Mouse (Mus musculus): ENCODE results near the gene Soat1.

Soat1 gene

GRCm38 (mm10) chr1:156464963-156465362, 9.2 kb downstream of the Soat1 start:
- no peak for DNase-seq (ENCODE audit: low read depth, low spot score)

DNA sequence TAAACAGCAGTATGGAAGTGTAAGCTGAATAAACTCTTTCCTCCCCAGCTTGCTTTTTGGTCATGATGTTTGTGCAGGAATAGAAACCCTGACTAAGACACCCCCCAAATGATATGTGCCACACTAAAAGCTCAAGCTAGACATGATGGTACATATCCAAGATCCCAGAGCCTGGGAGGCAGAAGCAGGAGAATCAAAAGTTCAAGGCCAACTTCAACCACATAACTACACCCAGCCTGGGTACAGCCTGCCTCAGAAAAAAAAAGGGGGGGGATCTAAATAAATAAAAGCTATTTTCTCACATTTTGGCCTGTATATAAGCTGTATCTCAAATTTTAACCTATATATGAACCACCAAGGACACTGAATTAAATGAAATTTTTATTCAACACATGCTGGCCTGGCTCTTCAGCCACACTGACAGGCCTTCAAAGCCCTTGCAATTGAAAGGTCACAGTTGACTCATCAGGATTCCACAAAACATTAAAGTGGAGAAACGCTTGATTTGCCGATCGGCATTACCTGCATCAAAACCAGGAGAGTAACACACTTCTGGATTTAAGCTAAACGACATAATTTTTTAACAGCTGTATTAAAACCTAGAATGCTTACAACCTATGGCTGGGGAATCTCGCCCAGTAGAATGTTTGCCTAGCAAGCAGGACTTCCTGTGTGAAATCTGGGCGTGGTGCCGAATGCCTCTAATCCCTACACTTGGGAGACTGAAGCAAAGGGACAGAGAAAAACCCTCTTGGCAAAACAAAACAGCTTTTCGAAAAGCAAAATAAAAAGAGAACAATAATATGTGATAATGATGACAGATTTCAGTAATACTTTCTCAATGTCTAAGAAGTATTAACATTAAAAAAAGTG, 9.9 kb downstream of the Soat1 start:
- DNase-seq (ENCODE audit: low read depth, low spot score) = no peak

DNA sequence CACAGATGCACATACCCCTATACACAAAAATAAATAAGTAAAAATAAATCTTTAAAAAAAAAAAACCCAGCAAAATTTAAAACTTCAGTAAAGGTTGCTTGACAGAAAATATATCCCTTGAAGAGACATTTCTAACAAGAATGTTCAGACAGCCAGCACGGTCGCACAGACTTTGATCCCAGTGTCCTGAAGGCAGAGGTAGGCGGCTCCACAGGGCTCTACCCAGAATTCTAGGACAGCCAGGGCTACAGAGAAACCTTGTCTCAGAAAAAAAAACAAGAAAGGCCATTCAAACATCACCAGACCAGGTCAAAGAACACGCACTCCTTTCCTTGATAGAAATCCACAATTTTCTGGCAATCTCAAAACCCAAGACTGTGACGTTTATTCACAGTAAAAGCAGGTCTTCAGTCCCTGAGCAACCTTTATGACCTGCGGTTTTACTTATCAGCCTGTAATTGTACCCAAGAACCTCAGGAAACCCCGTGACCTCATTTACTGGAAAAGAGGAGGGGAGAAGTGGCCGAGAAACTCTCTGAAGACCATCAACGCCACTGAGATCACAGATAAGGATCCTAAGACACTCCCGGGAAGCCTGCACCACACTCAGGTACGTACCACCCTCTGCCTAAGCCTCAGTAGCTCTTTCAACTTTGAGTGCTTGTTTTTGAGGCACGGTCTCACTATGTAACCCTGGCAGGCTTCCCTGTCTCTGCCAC, 11.7 kb downstream of the Soat1 start:
- no peak for DNase-seq (ENCODE audit: low read depth, low spot score)

DNA sequence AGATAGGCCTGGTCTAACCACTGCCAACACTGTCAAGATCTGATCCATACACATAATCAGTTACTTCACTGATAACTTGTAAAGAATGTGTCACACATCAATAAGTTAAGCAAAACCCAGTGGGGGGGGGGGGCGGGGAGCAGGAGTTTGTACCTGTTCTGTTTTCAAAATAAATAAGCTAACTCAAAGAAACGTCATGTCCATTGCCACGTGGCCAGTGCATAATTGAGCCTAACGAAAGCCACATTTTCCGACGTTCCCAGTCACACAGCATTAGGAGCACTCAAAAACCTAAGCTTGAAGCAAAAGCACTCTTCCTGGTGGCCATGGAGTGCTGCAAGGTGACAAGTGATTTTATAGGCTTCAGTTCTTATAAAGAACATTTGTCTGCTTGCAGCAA, 13.1 kb downstream of the Soat1 start:
- peak; percentile 31 for DNase-seq (ENCODE audit: low read depth, low spot score)

- no peak for DNase-seq (ENCODE audit: low read depth, low spot score)
Observed at GRCm38 (mm10) chr1:156460216-156460615, 13.9 kb downstream of the Soat1 start.

DNA sequence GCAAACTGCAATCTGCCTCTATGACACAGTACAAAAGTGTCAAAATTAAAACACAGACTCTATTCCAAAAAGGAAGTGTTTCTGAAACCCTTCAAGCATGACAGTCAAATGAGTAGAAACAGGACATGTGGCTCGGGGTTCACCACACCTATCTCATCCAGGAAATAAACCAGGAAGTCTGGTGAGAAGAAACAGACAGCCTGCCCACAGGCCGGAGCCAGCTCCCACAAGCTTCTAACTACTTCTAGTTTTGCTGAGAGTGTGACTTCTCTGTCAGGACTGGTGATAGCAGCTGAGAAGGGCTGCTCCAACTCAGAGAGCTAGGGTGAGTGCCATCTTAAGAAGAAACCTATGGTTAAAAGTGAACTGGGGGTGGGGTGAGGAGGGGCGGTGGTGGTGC, 14.4 kb downstream of the Soat1 start:
- DNase-seq (ENCODE audit: low read depth, low spot score) = no peak

GRCm38 (mm10) chr1:156458391-156459060, 15.6 kb downstream of the Soat1 start:
- no peak for DNase-seq (ENCODE audit: low read depth, low spot score)

DNA sequence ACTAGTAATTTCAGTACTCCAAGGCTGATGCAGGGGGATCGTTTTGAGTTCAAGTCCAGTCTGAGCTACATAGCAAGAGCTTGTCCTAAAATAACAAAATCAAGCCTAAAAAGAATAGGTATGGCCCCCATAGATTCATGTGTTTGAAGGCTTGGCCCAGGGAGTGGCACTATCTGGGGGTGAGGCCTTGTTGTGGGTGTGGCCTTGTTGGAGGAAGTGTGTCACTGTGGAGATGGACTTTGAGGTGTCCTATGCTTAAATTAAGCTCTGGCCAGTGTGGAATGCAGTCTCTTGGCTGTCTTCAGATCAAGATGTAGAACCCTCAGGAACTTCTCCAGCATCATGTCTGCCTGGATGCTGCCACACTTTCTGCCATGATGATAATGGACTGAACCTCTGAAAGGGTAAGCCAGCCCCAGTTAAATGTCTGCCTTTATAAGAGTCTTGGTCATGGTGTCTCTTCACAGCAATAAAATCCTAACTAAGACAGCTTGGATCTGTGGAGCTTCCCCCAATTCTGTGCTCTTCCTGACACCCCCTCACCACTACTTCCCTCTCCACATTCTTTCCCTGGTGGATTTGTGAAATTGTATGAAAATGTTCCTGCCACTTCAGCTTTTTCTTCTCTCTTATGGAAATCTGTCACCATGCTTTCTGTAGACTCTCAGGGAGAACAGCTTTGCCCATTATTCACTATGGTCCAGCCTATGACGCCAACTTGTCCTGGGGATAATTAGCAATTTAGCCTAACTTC, 18.9 kb downstream of the Soat1 start:
- DNase-seq (ENCODE audit: low read depth, low spot score) = no peak

GRCm38 (mm10) chr1:156454384-156454783, 19.7 kb downstream of the Soat1 start:
- no peak for DNase-seq (ENCODE audit: low read depth, low spot score)

GRCm38 (mm10) chr1:156453876-156454275, 20.3 kb downstream of the Soat1 start:
- no peak for DNase-seq (ENCODE audit: low read depth, low spot score)

DNA sequence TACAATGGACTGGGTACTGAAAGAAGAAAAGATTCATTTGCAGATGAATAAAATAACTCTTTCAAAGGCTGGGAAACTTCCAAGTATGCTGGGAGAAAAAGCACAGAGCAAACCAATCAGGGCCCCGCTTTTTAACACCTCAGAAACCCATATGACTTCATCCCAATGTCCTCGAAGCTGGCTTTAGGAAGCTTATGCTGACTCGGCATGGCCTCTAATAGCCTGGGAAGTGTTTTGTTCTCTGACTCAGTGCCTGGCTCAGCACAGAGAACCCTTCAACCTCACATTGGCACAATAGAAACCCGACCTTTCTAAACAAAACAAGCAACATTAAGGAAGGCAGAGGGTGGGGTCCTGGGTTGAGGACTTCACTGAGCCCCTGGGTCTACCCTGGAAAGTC, 23.7 kb downstream of the Soat1 start:
- DNase-seq (ENCODE audit: low read depth, low spot score) = no peak

GRCm38 (mm10) chr1:156449691-156450090, 24.4 kb downstream of the Soat1 start:
- DNase-seq (ENCODE audit: low read depth, low spot score) = no peak

- no peak for DNase-seq (ENCODE audit: low read depth, low spot score)
Observed at GRCm38 (mm10) chr1:156449089-156449488, 25.0 kb downstream of the Soat1 start.

- no peak for DNase-seq (ENCODE audit: low read depth, low spot score)
Observed at GRCm38 (mm10) chr1:156445049-156445448, 29.1 kb downstream of the Soat1 start.

GRCm38 (mm10) chr1:156442776-156443175, 31.4 kb downstream of the Soat1 start:
- no peak for DNase-seq (ENCODE audit: low read depth, low spot score)

GRCm38 (mm10) chr1:156442266-156442665, 31.9 kb downstream of the Soat1 start:
- DNase-seq (ENCODE audit: low read depth, low spot score) = no peak

DNA sequence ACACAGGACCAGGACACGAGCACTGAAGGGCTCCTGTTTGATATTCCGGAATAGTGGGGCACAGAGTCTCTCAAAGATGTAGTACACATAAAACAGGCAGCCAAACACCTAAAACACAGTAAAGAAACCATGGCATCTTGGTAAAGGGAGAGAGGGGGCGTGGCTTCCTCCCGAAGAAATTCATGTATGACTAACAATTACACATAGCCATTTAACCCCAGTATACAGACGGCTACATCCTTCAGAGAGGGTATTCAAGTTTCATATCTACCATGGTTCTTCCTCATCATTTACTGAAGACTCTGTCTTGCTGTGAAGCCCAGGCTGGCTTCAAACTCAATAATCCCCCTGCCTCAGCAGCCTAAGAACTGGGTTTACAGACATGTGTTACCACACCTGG, 36.4 kb downstream of the Soat1 start:
- no peak for DNase-seq (ENCODE audit: low read depth, low spot score)

DNA sequence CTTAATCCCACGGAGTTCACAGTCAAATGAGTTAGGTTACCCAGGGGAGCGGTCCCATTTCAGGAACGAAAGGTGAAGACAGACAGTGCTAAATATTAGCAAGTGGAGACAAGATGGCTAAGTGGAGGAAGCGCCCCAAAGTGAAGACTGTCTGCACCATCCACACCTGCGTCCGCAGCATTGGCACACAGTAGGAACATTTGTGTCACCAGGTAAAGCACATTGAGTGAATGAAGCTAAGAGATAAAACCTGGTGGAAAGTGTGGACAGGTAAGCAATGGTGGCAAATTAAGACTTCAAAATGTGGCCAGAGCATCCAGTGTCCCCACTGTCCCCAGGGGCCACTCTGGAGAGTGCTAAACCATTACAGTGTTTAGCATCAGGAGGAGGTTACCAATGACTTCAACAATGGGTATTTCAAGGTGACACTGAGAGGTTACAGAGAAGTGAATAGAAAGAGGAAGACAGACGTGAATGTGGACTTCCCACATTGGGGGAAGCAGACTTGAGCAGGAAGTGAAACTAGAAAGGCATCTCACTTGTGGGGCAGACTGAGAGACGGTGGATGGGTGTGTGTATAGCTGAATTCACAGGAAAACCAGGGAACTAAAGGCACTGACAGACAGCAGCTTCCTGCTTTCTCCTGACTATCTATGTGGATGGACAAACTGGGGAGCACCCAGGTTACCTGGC, 37.0 kb downstream of the Soat1 start:
- DNase-seq (ENCODE audit: low read depth, low spot score) = no peak

DNA sequence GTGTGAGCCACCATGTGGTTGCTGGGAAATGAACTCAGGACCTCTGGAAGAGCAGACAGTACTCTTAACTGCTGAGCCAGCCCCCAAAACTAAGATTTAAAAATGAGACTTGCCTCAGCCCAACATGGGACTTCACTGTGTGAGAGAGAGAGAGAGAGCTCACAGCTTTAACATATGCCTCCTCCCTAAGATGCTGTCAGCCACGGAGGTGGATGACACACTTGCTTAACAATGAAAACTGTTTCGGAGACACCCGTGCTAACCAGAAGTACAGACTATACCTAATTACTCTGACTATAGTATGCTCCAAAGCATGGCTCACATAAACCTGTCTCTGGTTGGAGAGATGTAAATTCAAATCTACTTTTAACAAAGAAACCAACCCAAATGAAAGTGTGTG, 40.6 kb downstream of the Soat1 start:
- no peak for DNase-seq (ENCODE audit: low read depth, low spot score)

GRCm38 (mm10) chr1:156432498-156432897, 41.6 kb downstream of the Soat1 start:
- no peak for DNase-seq (ENCODE audit: low read depth, low spot score)

DNA sequence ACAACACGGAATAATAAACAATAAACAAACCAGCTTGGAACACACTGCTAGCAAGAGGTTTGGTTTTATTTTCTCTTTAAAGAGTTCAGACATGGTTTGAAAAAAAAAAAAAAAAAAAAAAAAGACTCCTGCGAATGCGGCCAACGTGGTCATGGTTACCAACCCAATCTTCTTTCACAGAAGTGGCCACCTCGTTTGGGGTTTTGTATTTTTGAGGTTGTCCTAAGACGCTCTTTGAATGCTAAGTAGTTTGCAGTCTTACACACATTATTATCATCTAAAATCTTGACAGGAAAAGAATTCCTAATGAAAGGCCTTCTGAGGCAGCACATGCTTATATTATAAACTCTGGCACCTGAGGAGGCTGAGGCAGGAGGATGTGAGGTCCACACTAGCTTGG, 45.7 kb downstream of the Soat1 start:
- DNase-seq (ENCODE audit: low read depth, low spot score) = no peak

Measured in forelimb bud, embryonic 11.5 days (tissue).